Mouse (Mus musculus): Measurements from ENCODE around the gene Acvr1b.

- no peak for TF ChIP-seq CTCF (IDR thresholded peaks at IDR 0.05; ENCODE audit: borderline replicate concordance, insufficient read depth, low read depth, low read length)
- TF ChIP-seq POLR2A (IDR thresholded peaks at IDR 0.05; ENCODE audit: borderline replicate concordance, insufficient read depth, low read length), result no peak
Measured at GRCm38 (mm10) chr15:101172016-101172415, 1.9 kb upstream of the Acvr1b start.
